8 mouse cellular contexts compared by ENCODE assay signal in genomic region chr1:130729153-130729552, GRCm38 (mm10). TPM values are rescaled to one million over a fixed set of nuclear protein-coding genes. Genes with fewer than 3 reads are reported as not detected.
DNase-seq lines count a peak whose midpoint lies in the region; ATAC-seq and TF ChIP-seq lines count a peak whose summit lies in the region.
"Had no signal": no experiment of that assay in that cellular context is flagged by ENCODE, and none has a peak within 500 bp of the region (broad histone marks: within the 10 kb centered on the region; RNA-seq: fewer than 3 reads in every experiment).

TSS of gene Pfkfb2 (minus strand) at chr1:130729253.

- no peaks in the 10 kb centered on the region for H3K27me3 ChIP-seq in liver, embryonic 12.5 days (replicated peaks)
- H3K27me3 ChIP-seq in midbrain, embryonic 14.5 days (ENCODE audit: control insufficient read depth, insufficient read depth, low read length), result no peaks in the 10 kb centered on the region

- H3K9me3 ChIP-seq in liver, embryonic 12.5 days (replicated peaks), result no peaks in the 10 kb centered on the region
- H3K9me3 ChIP-seq in midbrain, embryonic 14.5 days (ENCODE audit: control insufficient read depth, low read length), result no peaks in the 10 kb centered on the region

- H3K4me3 ChIP-seq in liver, embryonic 12.5 days, result no peak within 1 kb of the TSS
- no peak within 1 kb of the TSS for H3K4me3 ChIP-seq in bone marrow, adult 2 months (replicated peaks; ENCODE audit: control insufficient read depth, low read depth, low read length)
- H3K4me3 ChIP-seq in midbrain, embryonic 14.5 days (replicated peaks; ENCODE audit: low read depth, low read length), result no peak within 1 kb of the TSS

- H3K27ac ChIP-seq in liver, embryonic 12.5 days, result peak within 1 kb of the TSS; percentile 64; the same call in 1 of the 2 replicates
- no peak within 1 kb of the TSS for H3K27ac ChIP-seq in bone marrow, adult 2 months (ENCODE audit: control insufficient read depth, insufficient read depth, low read depth, low read length, poor library complexity)
- no peak within 1 kb of the TSS for H3K27ac ChIP-seq in midbrain, embryonic 14.5 days (replicated peaks; ENCODE audit: low read depth, low read length)

- intact Hi-C loops in heart, postnatal 10 days (cut with DNase I), result no loop called here

- peaks cover 4% of the 10 kb centered on the region for H3K36me3 ChIP-seq in liver, embryonic 12.5 days
- 0 out of 2 replicates have a peak, but pooled peaks cover under 1% of the 10 kb centered on the region for H3K36me3 ChIP-seq in midbrain, embryonic 14.5 days (ENCODE audit: control insufficient read depth, insufficient read depth, low read length)

- TF ChIP-seq CTCF in bone marrow, adult 2 months (IDR thresholded peaks at IDR 0.05; ENCODE audit: control insufficient read depth, insufficient read depth, low read length), result no peak

- H3K4me2 ChIP-seq in liver, embryonic 12.5 days, result no peak within 1 kb of the TSS
- no peak within 1 kb of the TSS for H3K4me2 ChIP-seq in midbrain, embryonic 14.5 days (ENCODE audit: low read length)

- no peak for ATAC-seq in liver, embryonic 12.5 days
- ATAC-seq in midbrain, embryonic 14.5 days (ENCODE audit: low FRiP score, low TSS enrichment), result no peak

- DNase-seq in liver, result no peak
- no peak for DNase-seq in heart, postnatal 10 days
- DNase-seq in midbrain, embryonic 14.5 days, result no peak
- DNase-seq in spleen, adult 12 weeks (ENCODE audit: low spot score), result no peak
- no peak for DNase-seq in cerebellum, adult 8-10 months
- DNase-seq: lung, postnatal 4 days had no signal

- 67% methylated on average over 2 of the region's 2 CpGs for WGBS in liver, embryonic 12.5 days (ENCODE audit: insufficient replicate concordance)
- 69% methylated on average over 2 of the region's 2 CpGs for WGBS in bone marrow, adult 2 months
- WGBS in midbrain, embryonic 14.5 days, result 83% methylated on average over 2 of the region's 2 CpGs

- peaks cover 55% of the 10 kb centered on the region for H3K4me1 ChIP-seq in liver, embryonic 12.5 days
- no peaks in the 10 kb centered on the region; the same call in 1 of the 2 replicates for H3K4me1 ChIP-seq in bone marrow, adult 2 months (ENCODE audit: control insufficient read depth, insufficient read depth, low read length)
- no peaks in the 10 kb centered on the region for H3K4me1 ChIP-seq in midbrain, embryonic 14.5 days (ENCODE audit: control insufficient read depth, insufficient read depth, low read length)

- TF ChIP-seq POLR2A in bone marrow, adult 2 months (IDR thresholded peaks at IDR 0.05; ENCODE audit: borderline replicate concordance, control insufficient read depth, low read depth, low read length), result no peak

- H3K9ac ChIP-seq in liver, embryonic 12.5 days, result no peak within 1 kb of the TSS
- no peak within 1 kb of the TSS for H3K9ac ChIP-seq in midbrain, embryonic 14.5 days (replicated peaks; ENCODE audit: low read length)

RNA-seq across cellular contexts. Expression of gene Pfkfb2, which starts in this region (rescaled TPM):
- polyA plus RNA-seq in liver, embryonic 12.5 days (2016; fragmentation: Nextera tagmentation; extraction: Ambion mirVana), result 7.1 and 9.0 TPM in 2 replicates
- 6.9 and 14.5 TPM in 2 replicates for polyA plus RNA-seq in bone marrow, adult 2 months (2011; ENCODE audit: insufficient read depth, insufficient read length, low replicate concordance, missing spikeins)
- total RNA-seq in heart, postnatal 10 days (2021), result 10 to 100 TPM; 40.5 to 42.7 TPM
- 21.9 and 24.8 TPM in 2 replicates for polyA plus RNA-seq in midbrain, embryonic 14.5 days (2014; fragmentation: Nextera tagmentation; extraction: Ambion mirVana)
